In genomic region chr5:77265081-77265670, GRCm38 (mm10) we compare ENCODE assay signal across 8 mouse cellular contexts. TPM values are rescaled to one million over a fixed set of nuclear protein-coding genes. Genes with fewer than 3 reads are reported as not detected.
DNase-seq lines count a peak whose midpoint lies in the region; ATAC-seq lines count a peak whose summit lies in the region.

Gene Rest, plus strand, starts transcription at chr5:77265491.

- peak within 1 kb of the TSS; percentile 82 for H3K9ac ChIP-seq in intestine, embryonic 15.5 days
- H3K9ac ChIP-seq in limb, embryonic 15.5 days, result peak within 1 kb of the TSS; percentile 89
- H3K9ac ChIP-seq in midbrain, embryonic 15.5 days, result peak within 1 kb of the TSS; percentile 62

- WGBS in intestine, embryonic 15.5 days, result under 1% methylated on average over 63 of the region's 78 CpGs
- under 1% methylated on average over 73 of the region's 78 CpGs for WGBS in limb, embryonic 15.5 days
- under 1% methylated on average over 76 of the region's 78 CpGs for WGBS in midbrain, embryonic 15.5 days

- ATAC-seq in intestine, embryonic 15.5 days, result peak; percentile 91
- peak; percentile 90 for ATAC-seq in limb, embryonic 15.5 days (ENCODE audit: insufficient number of reproducible peaks, low FRiP score, low TSS enrichment, low read depth)
- ATAC-seq in midbrain, embryonic 15.5 days (replicated peaks), result peak; percentile 87

- H3K9me3 ChIP-seq in intestine, embryonic 15.5 days, result no peaks in the 10 kb centered on the region
- H3K9me3 ChIP-seq in limb, embryonic 15.5 days, result no peaks in the 10 kb centered on the region
- no peaks in the 10 kb centered on the region for H3K9me3 ChIP-seq in midbrain, embryonic 15.5 days

- H3K27ac ChIP-seq in intestine, embryonic 15.5 days, result peak within 1 kb of the TSS; percentile 98
- H3K27ac ChIP-seq in limb, embryonic 15.5 days, result peak within 1 kb of the TSS; percentile 98
- peak within 1 kb of the TSS; percentile 78 for H3K27ac ChIP-seq in midbrain, embryonic 15.5 days

- H3K4me2 ChIP-seq in intestine, embryonic 15.5 days (replicated peaks), result peak within 1 kb of the TSS; percentile 61
- H3K4me2 ChIP-seq in limb, embryonic 15.5 days, result peak within 1 kb of the TSS; percentile 65
- H3K4me2 ChIP-seq in midbrain, embryonic 15.5 days, result peak within 1 kb of the TSS; percentile 67

- H3K36me3 ChIP-seq in intestine, embryonic 15.5 days, result peaks cover 3% of the 10 kb centered on the region; the same call in 1 of the 2 replicates
- peaks cover 22% of the 10 kb centered on the region for H3K36me3 ChIP-seq in limb, embryonic 15.5 days
- H3K36me3 ChIP-seq in midbrain, embryonic 15.5 days (replicated peaks), result no peaks in the 10 kb centered on the region

- no peaks in the 10 kb centered on the region; the same call in 1 of the 2 replicates for H3K4me1 ChIP-seq in intestine, embryonic 15.5 days (replicated peaks)
- H3K4me1 ChIP-seq in limb, embryonic 15.5 days, result peaks cover 26% of the 10 kb centered on the region
- peaks cover 12% of the 10 kb centered on the region for H3K4me1 ChIP-seq in midbrain, embryonic 15.5 days

- H3K27me3 ChIP-seq in intestine, embryonic 15.5 days (replicated peaks), result no peaks in the 10 kb centered on the region
- H3K27me3 ChIP-seq in limb, embryonic 15.5 days, result no peaks in the 10 kb centered on the region
- H3K27me3 ChIP-seq in midbrain, embryonic 15.5 days (replicated peaks), result no peaks in the 10 kb centered on the region; the same call in none of the 2 replicates

- peak within 1 kb of the TSS; percentile 96 for H3K4me3 ChIP-seq in intestine, embryonic 15.5 days (replicated peaks)
- H3K4me3 ChIP-seq in limb, embryonic 15.5 days, result peak within 1 kb of the TSS; percentile 92
- peak within 1 kb of the TSS; percentile 82 for H3K4me3 ChIP-seq in midbrain, embryonic 15.5 days

- DNase-seq in A20 (ENCODE audit: low read depth, low spot score), result peak; percentile 91
- DNase-seq in adrenal gland, adult 8-10 months, result peak; percentile 64
- peak; percentile 67 for DNase-seq in embryo, embryonic 11.5 days (ENCODE audit: low read depth, low spot score)
- DNase-seq in gastrocnemius, postnatal 4 days (ENCODE audit: low spot score in 2 of 2), result peak; percentile 83
- peak; percentile 79 to 93 for DNase-seq in spleen, postnatal 4 days (ENCODE audit: low spot score in 2 of 2)

RNA-seq across cellular contexts. Expression of gene Rest, which starts in this region (rescaled TPM):
- total RNA-seq in adrenal gland, adult 8-10 months (2022), result 10 to 100 TPM; 24.0 to 31.9 (median 26.4) TPM
- 10 to 100 TPM; 26.3 to 26.4 TPM for total RNA-seq in gastrocnemius, postnatal 4 days (2021)
- 24.0 and 28.0 TPM in 2 replicates for polyA plus RNA-seq in intestine, embryonic 15.5 days (2015; fragmentation: Nextera tagmentation; extraction: Ambion mirVana)
- 32.3 and 37.6 TPM in 2 replicates for polyA plus RNA-seq in limb, embryonic 15.5 days (2015; fragmentation: Nextera tagmentation; extraction: Ambion mirVana)
- polyA plus RNA-seq in midbrain, embryonic 15.5 days (2015; fragmentation: Nextera tagmentation; extraction: Ambion mirVana), result 6.4 and 6.7 TPM in 2 replicates

Comparison
In these comparisons a context has a peak if more than half of its experiments do, and no peak if none do; other contexts are left out.
1. Peak in every context shown above with its lines: DNase-seq, ATAC-seq, H3K4me3 ChIP-seq and H3K27ac ChIP-seq.